Mouse (Mus musculus) heart, postnatal 0 days (tissue): ENCODE data around the gene Rnf150. TPM values are rescaled to one million over a fixed set of nuclear protein-coding genes. Genes with fewer than 3 reads are reported as not detected.

ENCODE experiments used
- ATAC-seq: fragments of 200-750 bp; cut with Nextera tagmentation; 2 replicates; pipeline ENCODE4 v1.8.0; 2017; ENCODE audit warnings: low read depth, moderate number of reproducible peaks, moderate library complexity; ENCODE audit not compliant: insufficient read depth
- DNase-seq: peaks from one replicate; pipeline ENCODE4 v3.0.0-alpha.2; 2016; ENCODE audit warnings: low spot score
- H3K27ac ChIP-seq: fragments of 300-500 bp; sonication (generic); 2 replicates; pipeline ENCODE4 v1.5.1; 2014; ENCODE audit warnings: low read depth, mild to moderate bottlenecking
- H3K27me3 ChIP-seq: fragments of 300-500 bp; sonication (generic); 2 replicates; pipeline ENCODE4 v1.6.1; 2014; ENCODE audit warnings: low read length, mixed read lengths; ENCODE audit not compliant: control insufficient read depth, insufficient read depth
- H3K36me3 ChIP-seq: fragments of 300-500 bp; sonication (generic); replicated peaks from 2 replicates; pipeline ENCODE4 v1.6.1; 2014; ENCODE audit warnings: low read length, mixed read lengths; ENCODE audit not compliant: control insufficient read depth, insufficient read depth
- H3K4me1 ChIP-seq: fragments of 300-500 bp; sonication (generic); 2 replicates; pipeline ENCODE4 v1.6.1; 2014; ENCODE audit warnings: antibody characterized with exemption; ENCODE audit not compliant: control insufficient read depth, insufficient read depth
- H3K4me2 ChIP-seq: fragments of 300-500 bp; sonication (generic); 2 replicates; pipeline ENCODE4 v1.6.1; 2014; ENCODE audit warnings: low read depth, mild to moderate bottlenecking, low read length, moderate library complexity
- H3K4me3 ChIP-seq: fragments of 300-500 bp; sonication (generic); 2 replicates; pipeline ENCODE4 v1.5.1; 2014; ENCODE audit warnings: low read depth, low read length
- H3K9ac ChIP-seq: fragments of 300-500 bp; sonication (generic); replicated peaks from 2 replicates; pipeline ENCODE4 v1.6.1; 2014; ENCODE audit warnings: low read depth, low read length, mixed read lengths
- H3K9me3 ChIP-seq: fragments of 300-500 bp; sonication (generic); replicated peaks from 2 replicates; pipeline ENCODE4 v1.6.1; 2016; ENCODE audit warnings: low read length; ENCODE audit not compliant: control insufficient read depth
- CTCF ChIP-seq: IDR thresholded peaks from 2 replicates; pipeline ENCODE4 v1.5.1; 2016; ENCODE audit warnings: antibody characterized with exemption, control low read depth, low read depth
- EP300 ChIP-seq: IDR thresholded peaks from 2 replicates; pipeline ENCODE4 v1.6.1; 2016; ENCODE audit warnings: antibody characterized with exemption, low read depth
- WGBS: fragments of 180-500 bp; shearing (Covaris S2); extraction: QIAGEN DNeasy Blood & Tissue Kit; methylation state at CpG from one replicate; pipeline ENCODE4 v1.1.7; 2014; 5-methylcytosine and 5-hydroxymethylcytosine counted together
- polyA plus RNA-seq: library from polyadenylated mRNA; unstranded; fragments of >200 nt; fragmentation: Nextera tagmentation; extraction: Ambion mirVana; gene quantifications from 2 replicates; pipeline ENCODE4 v1.2.1, GENCODE M21; 2015
- total RNA-seq: library from RNA; depleted of rRNA; stranded (reverse); fragments of >200 nt; gene quantifications from 2 replicates; pipeline ENCODE4 v1.2.3, GENCODE M21; 2014; ENCODE audit warnings: low replicate concordance

Rnf150 gene
- total and polyA plus RNA-seq, 2 experiments from 2014 or later, result 0.75 to 3.5 TPM

GRCm38 (mm10) chr8:83052896-83053295, 189.7 kb downstream of the Rnf150 start:
- WGBS, result 79% methylated on average over 4 of the region's 4 CpGs
- Histone ChIP-seq H3K4me1 (peaks cover 17% of the 10 kb centered on the region), H3K4me3 (no peak overlapping the region), H3K4me2 (no peak overlapping the region), H3K9ac (no peak overlapping the region), H3K27me3 (no peaks in the 10 kb centered on the region), H3K27ac (no peak overlapping the region), H3K9me3 (no peaks in the 10 kb centered on the region), H3K36me3 (no peaks in the 10 kb centered on the region)
- ATAC-seq (no peak), DNase-seq (no peak)
- TF ChIP-seq CTCF (no peak), EP300 (no peak)

- DNase-seq (no peak), ATAC-seq (no peak)
- peaks cover 11% of the 10 kb centered on the region for H3K4me1 ChIP-seq
- no peak overlapping the region for H3K9ac ChIP-seq
- H3K27me3 ChIP-seq, result no peaks in the 10 kb centered on the region
- no peak overlapping the region for H3K4me2 ChIP-seq
- H3K36me3 ChIP-seq, result no peaks in the 10 kb centered on the region
- no peak overlapping the region for H3K27ac ChIP-seq
- TF ChIP-seq CTCF (no peak), EP300 (no peak)
- no peak overlapping the region for H3K4me3 ChIP-seq
- WGBS, result 78% methylated on average over 3 of the region's 3 CpGs
- H3K9me3 ChIP-seq, result no peaks in the 10 kb centered on the region
Measured at GRCm38 (mm10) chr8:83054801-83055200, 191.6 kb downstream of the Rnf150 start.

- no peak for TF ChIP-seq CTCF
- no peak for TF ChIP-seq EP300
- Histone ChIP-seq H3K4me1 (peaks cover 6% of the 10 kb centered on the region; the same call in 1 of the 2 replicates), H3K9me3 (no peaks in the 10 kb centered on the region), H3K36me3 (no peaks in the 10 kb centered on the region), H3K9ac (no peak overlapping the region), H3K27ac (no peak overlapping the region), H3K4me3 (no peak overlapping the region), H3K27me3 (no peaks in the 10 kb centered on the region), H3K4me2 (no peak overlapping the region)
- WGBS, result 61% methylated on average over 8 of the region's 8 CpGs
- DNase-seq (no peak), ATAC-seq (no peak)
Measured at GRCm38 (mm10) chr8:83058951-83059350, 195.8 kb downstream of the Rnf150 start.

GRCm38 (mm10) chr8:83060076-83060475, 196.9 kb downstream of the Rnf150 start:
- Histone ChIP-seq H3K9me3 (no peaks in the 10 kb centered on the region), H3K9ac (no peak overlapping the region), H3K27ac (no peak overlapping the region), H3K4me1 (peaks cover 4% of the 10 kb centered on the region; the same call in 1 of the 2 replicates), H3K4me3 (no peak overlapping the region), H3K4me2 (no peak overlapping the region), H3K36me3 (no peaks in the 10 kb centered on the region), H3K27me3 (no peaks in the 10 kb centered on the region)
- DNase-seq (no peak), ATAC-seq (no peak)
- 80% methylated on average over 2 of the region's 2 CpGs for WGBS
- TF ChIP-seq EP300, result no peak
- TF ChIP-seq CTCF, result no peak

- DNase-seq, result no peak
- Histone ChIP-seq H3K9ac (no peak overlapping the region), H3K36me3 (no peaks in the 10 kb centered on the region), H3K27me3 (no peaks in the 10 kb centered on the region), H3K27ac (no peak overlapping the region), H3K4me2 (no peak overlapping the region), H3K4me1 (no peaks in the 10 kb centered on the region), H3K9me3 (no peaks in the 10 kb centered on the region), H3K4me3 (no peak overlapping the region)
- TF ChIP-seq CTCF, result no peak
- no peak for TF ChIP-seq EP300
- 75% methylated on average over 5 of the region's 5 CpGs for WGBS
- no peak for ATAC-seq
Measured at GRCm38 (mm10) chr8:83061257-83061656, 198.1 kb downstream of the Rnf150 start.

- DNase-seq (no peak), ATAC-seq (no peak)
- H3K27me3 ChIP-seq, result no peaks in the 10 kb centered on the region
- no peak overlapping the region for H3K27ac ChIP-seq
- H3K9me3 ChIP-seq, result no peaks in the 10 kb centered on the region
- H3K4me3 ChIP-seq, result no peak overlapping the region
- WGBS, result 67% methylated on average over 3 of the region's 3 CpGs
- H3K4me2 ChIP-seq, result no peak overlapping the region
- no peak for TF ChIP-seq CTCF
- TF ChIP-seq EP300, result no peak
- H3K36me3 ChIP-seq, result no peaks in the 10 kb centered on the region
- H3K4me1 ChIP-seq, result no peaks in the 10 kb centered on the region
- H3K9ac ChIP-seq, result no peak overlapping the region
Measured at GRCm38 (mm10) chr8:83061873-83062272, 198.7 kb downstream of the Rnf150 start.
